Mouse (Mus musculus) c-Kit-positive CD71-negative TER-119-negative erythroid progenitor cells, embryonic 14.5 days (primary cell): Measurements from ENCODE around the gene Pax4.

ENCODE experiments used
- DNase-seq: peaks from one replicate; pipeline ENCODE4 v3.0.0-alpha.2; 2013; ENCODE audit warnings: low read depth

Gene Pax4

DNA sequence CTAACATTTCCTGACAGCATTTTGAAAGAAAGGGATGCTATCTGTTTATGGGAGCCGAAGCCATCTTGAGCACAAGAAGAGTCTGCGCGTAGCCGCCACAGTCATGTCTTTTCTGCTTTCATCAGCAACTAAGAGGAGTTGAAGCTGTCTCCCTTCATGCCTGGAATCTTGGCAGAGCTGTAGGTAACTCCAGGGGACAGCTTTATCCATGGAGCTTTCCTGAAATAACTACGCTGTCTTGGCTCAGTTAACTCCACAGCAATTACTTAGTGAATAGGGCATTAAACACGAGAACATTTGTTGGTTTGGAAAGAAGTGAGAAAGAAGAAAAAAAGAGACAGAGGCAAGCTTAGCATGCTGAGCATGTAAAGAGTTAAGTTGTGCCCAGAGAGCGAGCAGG lies 1.2 kb downstream of the Pax4 start:
- DNase-seq = no peak

DNA sequence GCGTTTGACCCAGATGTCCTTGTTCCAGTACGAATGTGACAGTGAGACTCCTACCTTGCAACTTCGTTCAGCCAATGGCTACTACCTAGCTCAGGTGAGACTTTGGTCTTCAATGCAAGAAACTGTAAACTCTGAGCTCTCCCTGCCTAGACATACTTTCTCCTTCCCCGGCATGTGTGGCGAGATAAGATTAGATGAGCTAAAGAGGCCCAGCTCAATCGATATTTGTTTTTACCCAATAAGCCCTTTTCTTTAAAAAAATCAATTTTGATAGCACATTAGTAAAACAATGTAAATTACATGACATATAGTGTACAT lies 17.7 kb downstream of the Pax4 start:
- DNase-seq = no peak

DNA sequence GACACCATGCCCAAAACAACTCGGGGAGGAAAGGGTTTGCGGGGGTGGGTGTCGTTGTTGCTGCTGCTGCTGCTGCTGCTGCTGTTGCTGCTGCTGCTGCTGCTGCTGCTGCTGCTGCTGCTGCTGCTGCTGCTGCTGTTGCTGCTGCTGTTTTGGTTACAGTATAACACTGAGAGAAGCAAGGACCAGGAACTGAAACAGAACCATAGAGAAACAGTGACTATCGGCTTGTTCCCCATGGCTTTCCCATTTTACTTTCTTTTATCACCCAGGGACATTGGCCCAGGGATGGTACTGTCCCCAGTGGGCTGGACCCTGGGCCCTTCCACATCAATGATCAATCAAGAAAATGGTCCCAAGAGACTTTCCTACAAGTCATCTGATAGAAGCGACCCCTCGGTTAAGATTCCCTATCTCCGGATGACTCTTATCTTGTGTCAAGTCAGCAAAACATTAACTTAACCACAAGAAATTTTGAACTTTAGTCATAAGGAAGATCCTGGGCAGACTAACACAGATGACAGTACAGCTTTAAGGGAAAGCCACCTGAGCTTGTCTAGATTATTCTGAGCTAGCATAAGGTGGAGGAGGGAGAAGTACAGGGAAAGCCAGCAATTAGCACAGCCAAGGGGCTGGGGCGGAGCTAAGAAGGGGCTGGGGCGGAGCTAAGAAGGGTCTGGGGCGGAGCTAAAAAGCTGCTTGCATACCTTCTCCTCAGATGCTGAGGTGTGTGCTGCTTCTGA lies 18.2 kb downstream of the Pax4 start:
- no peak for DNase-seq

DNA sequence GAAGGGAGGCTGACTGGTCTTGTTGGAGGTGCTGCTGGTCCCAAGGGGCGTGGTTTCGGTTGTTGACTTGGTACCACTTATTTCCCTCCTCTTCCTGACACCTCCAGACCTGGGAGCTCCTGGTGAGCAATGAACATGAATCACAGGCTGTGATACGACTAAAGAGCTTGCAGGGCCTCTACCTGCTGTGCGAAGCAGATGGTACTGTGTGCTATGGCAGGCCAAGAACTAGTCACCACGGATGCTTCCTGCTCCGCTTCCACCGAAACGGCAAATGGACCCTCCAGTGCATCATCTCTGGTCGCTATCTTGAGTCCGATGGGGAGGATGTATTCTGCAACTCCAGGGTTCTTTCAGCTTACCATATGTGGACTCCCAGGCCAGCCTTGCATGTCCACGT lies 19.3 kb downstream of the Pax4 start:
- no peak for DNase-seq

- no peak for DNase-seq
Observed at GRCm38 (mm10) chr6:28428290-28428689, 20.9 kb downstream of the Pax4 start, which contains the start of gene Gcc1. Gcc1 (minus strand) TSS chr6:28428390.

DNA sequence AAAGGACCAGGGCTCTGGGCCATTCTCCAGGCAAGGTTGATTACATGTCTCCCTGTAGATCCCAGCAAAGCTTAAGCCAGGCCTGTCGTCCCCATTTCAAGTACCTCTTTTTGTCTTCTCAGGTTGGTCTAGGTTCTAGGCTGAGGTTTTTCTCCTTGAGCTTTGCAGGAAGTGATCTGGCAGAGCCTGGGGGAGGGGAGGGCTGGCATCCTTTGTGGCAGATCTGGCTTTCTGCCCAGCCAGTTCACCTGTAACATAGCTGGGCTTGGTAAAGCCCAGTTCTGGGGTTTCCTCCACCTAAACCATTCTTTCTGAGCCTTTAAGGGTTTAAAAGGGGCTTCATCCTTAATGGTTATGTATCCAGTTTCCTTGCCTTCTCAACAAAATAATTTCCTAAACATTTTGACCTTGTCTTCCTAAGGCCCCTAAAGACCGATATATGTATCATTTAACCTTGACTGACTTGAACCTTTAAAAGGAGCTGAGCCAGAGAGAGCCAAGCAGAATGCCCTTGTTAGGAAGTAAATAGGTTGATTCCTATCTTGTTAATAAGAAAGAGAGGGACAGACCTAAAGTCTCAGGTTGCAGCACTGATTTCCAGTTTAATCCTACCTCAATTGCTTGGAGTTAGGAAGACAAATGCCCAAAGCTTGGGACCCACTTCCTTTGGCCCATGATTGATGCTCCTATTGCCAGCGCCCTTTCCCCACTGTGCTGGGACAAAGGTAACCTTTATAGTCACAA lies 21.9 kb downstream of the Pax4 start, which contains the start of gene Fscn3:
Fscn3 (plus strand) TSS at position 694 of the 744 bp plus-strand sequence.
- DNase-seq = no peak

GRCm38 (mm10) chr6:28425019-28425418 lies 24.1 kb downstream of the Pax4 start:
- DNase-seq = no peak

DNA sequence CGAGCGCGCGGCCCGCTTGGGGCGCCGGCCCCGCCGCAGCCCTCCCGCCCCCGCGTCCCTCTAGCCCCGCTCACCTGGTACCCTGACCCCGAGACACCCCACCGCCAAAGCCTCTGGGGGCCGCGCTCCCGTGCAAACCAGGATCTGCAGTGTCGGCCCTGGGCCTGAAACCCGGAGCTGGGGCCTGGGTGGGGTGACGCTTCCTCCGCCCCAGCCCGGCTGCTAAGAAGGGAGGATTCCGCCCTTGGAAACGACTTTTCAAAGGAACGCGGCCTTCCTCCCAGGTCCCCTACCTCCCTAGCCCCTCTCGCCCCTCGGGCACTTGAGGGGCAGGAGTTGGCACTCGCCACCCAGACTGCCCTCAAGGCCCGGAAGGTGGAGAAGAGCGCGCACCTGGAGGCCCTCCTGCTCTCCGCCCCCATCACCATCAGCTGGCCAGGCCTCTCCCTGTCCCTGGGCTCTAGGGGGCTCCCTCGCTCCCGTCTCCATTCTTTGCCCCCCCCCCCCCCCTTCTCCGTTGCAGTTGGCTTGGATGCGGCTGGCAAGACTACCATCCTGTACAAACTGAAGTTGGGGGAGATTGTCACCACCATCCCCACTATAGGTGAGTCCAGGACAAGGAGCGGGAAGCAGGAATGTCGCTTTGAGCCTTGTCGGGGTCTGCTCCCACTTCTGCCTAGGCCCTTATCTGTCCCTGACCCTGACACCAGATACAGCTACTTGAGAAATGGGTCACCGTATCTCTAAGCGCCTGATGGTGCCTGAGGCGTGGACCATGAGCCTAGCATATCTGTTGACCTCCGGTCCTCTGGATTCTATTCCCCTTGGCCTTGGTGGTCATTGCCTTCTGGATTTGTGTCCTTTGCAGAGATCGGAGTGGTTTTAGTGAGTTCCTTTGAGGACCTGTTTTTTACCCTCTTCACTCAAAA lies 25.1 kb downstream of the Pax4 start:
- DNase-seq = no peak

DNA sequence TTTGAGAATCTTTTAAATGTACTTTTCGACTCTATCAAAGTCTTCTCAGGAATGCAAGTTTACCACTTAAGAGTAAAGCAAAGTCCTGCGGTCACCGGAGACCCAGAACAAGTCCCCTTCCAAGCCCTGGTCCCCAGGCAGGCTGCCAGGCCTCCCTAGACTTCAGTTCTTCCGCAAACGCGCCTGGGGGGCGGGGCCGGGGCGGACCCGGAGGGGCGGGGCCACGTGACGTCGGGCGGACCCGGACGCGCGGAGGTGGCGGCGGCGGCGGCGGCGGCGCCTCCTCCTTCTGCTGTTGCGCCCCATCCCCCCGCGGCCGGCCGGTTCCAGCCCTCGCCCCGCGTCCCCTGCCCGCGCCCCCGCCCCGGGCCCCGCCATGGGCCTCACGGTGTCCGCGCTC lies 25.8 kb downstream of the Pax4 start, which contains the start of gene Arf5:
Arf5 (plus strand) TSS at position 248 of the 400 bp plus-strand sequence.
- DNase-seq = peak; percentile 64

- DNase-seq = no peak
Observed at GRCm38 (mm10) chr6:28422651-28423290, 26.4 kb downstream of the Pax4 start.

- peak; percentile 93 for DNase-seq
Observed at GRCm38 (mm10) chr6:28421469-28422000, 27.6 kb downstream of the Pax4 start.

DNA sequence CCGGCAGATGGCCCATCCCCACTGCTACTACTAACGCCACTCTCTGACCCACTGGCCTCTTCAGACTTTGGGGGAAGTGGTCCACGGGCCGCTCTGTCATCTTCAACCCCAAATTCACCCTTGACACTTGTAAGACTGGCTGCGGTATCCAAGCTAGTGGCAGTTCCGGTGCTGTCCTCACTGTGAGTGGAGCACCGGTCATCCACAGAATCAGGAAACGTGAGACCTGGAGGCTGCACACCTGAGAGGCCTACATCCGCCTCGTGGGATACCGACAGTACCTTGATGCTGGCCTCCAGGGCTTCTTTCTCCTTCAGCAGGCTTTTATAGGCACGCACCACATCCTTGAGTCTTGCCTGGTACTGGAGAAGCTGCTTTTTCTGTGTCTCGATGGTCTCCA lies 28.3 kb downstream of the Pax4 start:
- DNase-seq = no peak

DNA sequence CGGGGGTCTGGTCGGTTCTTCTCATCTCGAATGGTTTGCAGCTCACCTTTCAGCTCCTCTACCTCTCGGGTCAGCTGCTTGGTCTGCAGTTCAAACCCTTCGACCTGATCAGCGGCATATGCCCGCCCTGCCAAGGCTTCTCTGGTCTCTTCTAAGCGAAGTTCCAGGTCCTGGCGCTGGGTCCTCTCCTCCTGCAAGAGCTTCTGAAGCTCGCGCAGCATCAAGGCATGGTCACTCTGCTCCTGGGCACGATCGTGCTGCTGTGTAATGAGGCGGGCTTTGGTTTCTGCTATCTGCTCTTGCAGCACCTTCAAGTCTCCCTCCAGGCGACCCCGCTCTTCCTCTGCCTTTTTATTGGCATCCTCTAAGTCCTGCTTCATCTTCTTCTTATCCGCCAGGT lies 28.8 kb downstream of the Pax4 start:
- DNase-seq = no peak

GRCm38 (mm10) chr6:28419673-28420072 lies 29.5 kb downstream of the Pax4 start:
- no peak for DNase-seq

GRCm38 (mm10) chr6:28418449-28418848 lies 30.7 kb downstream of the Pax4 start:
- no peak for DNase-seq

GRCm38 (mm10) chr6:28416981-28417380 lies 32.2 kb downstream of the Pax4 start:
- no peak for DNase-seq

DNA sequence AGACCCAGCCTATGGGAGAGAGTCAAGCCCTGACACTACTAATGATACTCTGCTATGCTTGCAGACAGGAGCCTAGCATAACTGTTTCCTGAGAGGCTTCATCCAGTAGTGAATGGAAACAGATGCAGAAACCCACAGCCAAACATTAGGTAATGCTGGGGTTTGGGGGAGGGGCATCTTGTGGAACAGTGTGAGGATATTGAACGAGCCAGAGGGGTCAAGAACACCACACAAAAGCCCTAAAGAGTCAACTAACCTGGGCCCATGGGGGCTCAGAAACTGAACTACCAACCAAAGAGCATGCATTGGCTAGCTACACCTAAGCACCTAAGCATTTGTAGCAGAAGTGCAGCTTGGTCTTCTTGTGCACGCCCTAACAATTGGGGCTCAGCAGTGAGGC lies 37.9 kb downstream of the Pax4 start:
- no peak for DNase-seq

DNA sequence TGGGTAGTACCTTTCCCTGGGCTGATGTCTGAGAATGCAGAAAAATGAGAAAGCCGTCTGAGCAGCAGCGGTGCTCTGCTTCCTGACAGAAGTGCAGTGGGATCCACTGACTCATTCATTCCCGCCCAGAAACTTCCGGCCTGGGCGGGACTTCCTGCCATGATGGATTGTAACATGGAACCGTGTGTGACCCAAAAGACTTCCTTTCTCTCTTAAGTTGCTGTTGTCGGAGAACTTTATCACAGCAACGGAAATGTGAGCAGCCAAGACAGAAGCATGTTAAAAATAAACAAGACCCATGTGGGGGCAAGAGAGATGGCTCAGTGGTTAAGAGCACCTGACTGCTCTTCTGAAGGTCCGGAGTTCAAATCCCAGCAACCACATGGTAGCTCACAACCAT lies 39.1 kb downstream of the Pax4 start:
- no peak for DNase-seq

DNA sequence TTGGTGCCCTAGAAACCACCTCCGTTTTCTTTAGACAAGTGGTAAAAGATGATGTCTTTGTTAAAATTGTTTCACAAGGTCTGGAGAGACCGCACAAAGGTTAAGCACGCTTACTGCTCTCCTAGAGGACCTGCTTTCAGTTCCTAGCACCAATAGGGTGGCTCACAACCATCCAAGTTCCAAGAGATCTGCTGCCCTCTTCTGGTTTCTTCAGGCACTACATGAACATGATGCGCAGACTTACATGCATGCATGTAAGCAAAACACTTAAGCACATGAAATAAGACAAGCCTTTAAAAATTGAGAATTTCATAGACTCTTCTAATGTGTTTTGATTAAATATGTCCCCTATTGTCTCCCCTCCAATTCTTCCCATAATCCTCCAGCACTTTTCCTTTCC lies 49.4 kb downstream of the Pax4 start:
- no peak for DNase-seq

DNA sequence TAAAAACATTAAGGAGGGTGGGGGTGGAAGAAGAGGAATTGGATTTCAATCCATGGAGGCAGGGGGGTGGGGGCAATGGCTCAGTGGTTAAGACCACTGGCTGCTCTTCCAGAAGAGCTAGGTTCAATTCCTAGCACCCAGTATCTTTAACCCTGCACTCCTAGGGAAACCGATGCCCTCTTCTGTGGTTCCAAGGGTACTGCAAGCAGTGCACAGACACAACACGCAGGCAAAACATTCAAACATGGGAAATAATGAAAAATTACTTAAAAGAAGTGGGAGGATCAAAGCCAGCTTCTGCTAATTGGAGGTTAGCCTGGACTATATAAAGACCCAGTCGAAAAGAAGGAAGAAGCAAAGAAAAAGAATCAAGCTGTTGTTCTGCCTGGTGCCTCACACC lies 50.4 kb downstream of the Pax4 start:
- DNase-seq = no peak

DNA sequence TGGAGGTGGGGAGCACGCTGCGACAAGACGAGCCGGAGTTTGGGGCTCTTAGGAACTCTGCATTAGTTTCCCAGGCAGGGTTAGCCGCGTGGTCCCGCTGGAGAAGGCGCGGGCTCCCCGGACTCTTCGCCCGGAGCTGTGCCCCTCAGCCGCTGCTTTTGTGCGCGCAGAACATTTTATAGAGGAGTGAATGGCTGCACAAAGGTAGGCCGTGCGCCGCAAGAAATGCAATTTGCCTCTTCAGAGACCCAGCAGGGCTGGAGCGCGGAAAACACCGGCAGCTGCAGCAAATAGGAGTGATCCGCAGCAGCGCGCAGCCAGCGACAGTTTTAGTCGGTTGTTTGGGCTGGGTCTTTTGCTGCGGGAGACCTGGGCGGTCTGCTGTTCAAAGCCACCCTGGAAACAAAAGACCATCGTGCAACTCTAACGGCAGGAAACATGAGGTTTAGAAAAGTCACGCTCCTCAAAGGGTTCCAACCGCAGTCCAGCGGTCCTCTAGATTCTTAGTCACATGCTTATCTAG lies 51.4 kb downstream of the Pax4 start, which contains the start of gene Zfp800:
Zfp800 (minus strand) TSS at position 325 of the 523 bp plus-strand sequence.
- DNase-seq = no peak
